Mouse (Mus musculus): ENCODE measurements around the gene Tmem248.

DNA sequence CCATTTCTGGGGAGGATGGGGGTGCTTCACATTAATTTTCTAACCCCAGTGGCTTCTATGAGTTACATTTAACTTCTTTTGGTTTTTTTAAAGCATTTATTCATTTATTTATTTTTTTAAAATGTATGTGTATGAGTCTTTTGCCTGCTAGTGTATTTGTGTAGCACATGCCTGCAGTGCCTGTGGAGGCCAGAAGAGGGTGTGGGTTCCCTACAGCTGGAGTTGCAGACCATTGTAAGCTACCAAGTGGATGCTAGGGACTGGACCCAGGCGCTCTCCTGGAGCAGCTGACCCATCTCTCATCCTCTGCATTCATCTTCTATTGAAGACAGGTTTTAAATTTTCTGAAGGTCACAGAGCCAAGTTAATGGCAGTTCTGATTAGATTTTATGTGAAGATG lies 55.5 kb downstream of the Tmem248 start:
- TF ChIP-seq CTCF (IDR thresholded peaks at IDR 0.05; ENCODE audit: control insufficient read depth, insufficient read depth, insufficient read length) (no peak), MAX (IDR thresholded peaks at IDR 0.05) (no peak), USF1 (IDR thresholded peaks at IDR 0.05; ENCODE audit: low read depth) (no peak), MYOD1 (IDR thresholded peaks at IDR 0.05; ENCODE audit: control insufficient read depth, insufficient read length, low read depth) (no peak), MYOG (IDR thresholded peaks at IDR 0.05; ENCODE audit: control insufficient read depth, extremely low read depth, insufficient read length) (no peak), FOSL1 (IDR thresholded peaks at IDR 0.05; ENCODE audit: insufficient read depth, low read length, poor library complexity, severe bottlenecking) (no peak), CEBPB (IDR thresholded peaks at IDR 0.05; ENCODE audit: low read depth) (no peak)
